Mouse (Mus musculus) limb, embryonic 14.5 days (tissue): ENCODE measurements around the gene Trrap. TPM values are rescaled to one million over a fixed set of nuclear protein-coding genes. Genes with fewer than 3 reads are reported as not detected.
A peak's percentile ranks its signal among the peaks of the same experiment; 100 is the strongest.

Experiments used
- ATAC-seq: fragments of 200-750 bp; cut with Nextera tagmentation; 2 replicates; pipeline ENCODE4 v1.8.0; 2017; ENCODE audit warnings: low read depth, moderate number of reproducible peaks, moderate TSS enrichment; ENCODE audit not compliant: low FRiP score
- DNase-seq: peaks from one replicate; pipeline ENCODE4 v3.0.0-alpha.2; 2015; ENCODE audit warnings: low spot score
- H3K27ac ChIP-seq: fragments of 300-500 bp; sonication (generic); replicated peaks from 2 replicates; pipeline ENCODE4 v1.5.1; 2014; ENCODE audit warnings: low read depth, mild to moderate bottlenecking, low read length, moderate library complexity, mixed read lengths
- H3K27me3 ChIP-seq: fragments of 300-500 bp; sonication (generic); 2 replicates; pipeline ENCODE4 v1.6.1; 2014; ENCODE audit warnings: low read length, mixed read lengths; ENCODE audit not compliant: control insufficient read depth, insufficient read depth
- H3K36me3 ChIP-seq: fragments of 300-500 bp; sonication (generic); 2 replicates; pipeline ENCODE4 v1.6.1; 2014; ENCODE audit warnings: mild to moderate bottlenecking, low read length, moderate library complexity, mixed read lengths; ENCODE audit not compliant: control insufficient read depth, insufficient read depth
- H3K4me1 ChIP-seq: fragments of 300-500 bp; sonication (generic); 2 replicates; pipeline ENCODE4 v1.6.1; 2014; ENCODE audit warnings: antibody characterized with exemption, low read length, mixed read lengths; ENCODE audit not compliant: control insufficient read depth, insufficient read depth
- H3K4me2 ChIP-seq: fragments of 300-500 bp; sonication (generic); replicated peaks from 2 replicates; pipeline ENCODE4 v1.6.1; 2014; ENCODE audit warnings: low read depth, mild to moderate bottlenecking, low read length, moderate library complexity; ENCODE audit not compliant: severe bottlenecking
- H3K4me3 ChIP-seq: fragments of 300-500 bp; sonication (generic); replicated peaks from 2 replicates; pipeline ENCODE4 v1.5.1; 2014; ENCODE audit warnings: low read length
- H3K9ac ChIP-seq: fragments of 300-500 bp; sonication (generic); 2 replicates; pipeline ENCODE4 v1.6.1; 2014; ENCODE audit warnings: mild to moderate bottlenecking, low read depth, low read length, moderate library complexity; ENCODE audit not compliant: severe bottlenecking
- H3K9me3 ChIP-seq: fragments of 300-500 bp; sonication (generic); 2 replicates; pipeline ENCODE4 v1.6.1; 2016; ENCODE audit warnings: low read length; ENCODE audit not compliant: control insufficient read depth
- POLR2A ChIP-seq: fragments of 200-500 bp; IDR thresholded peaks from 2 replicates; pipeline ENCODE4 v1.8.0; 2012; ENCODE audit warnings: inconsistent platforms, mild to moderate bottlenecking, moderate library complexity, borderline replicate concordance; ENCODE audit not compliant: insufficient read depth, insufficient read length; ENCODE audit errors: extremely low read depth
- WGBS: fragments of 180-500 bp; shearing (Covaris S2); extraction: QIAGEN DNeasy Blood & Tissue Kit; methylation state at CpG from one replicate; pipeline ENCODE4 v1.1.7; 2014; 5-methylcytosine and 5-hydroxymethylcytosine counted together
- polyA plus RNA-seq, 2 experiments: library from polyadenylated mRNA; depleted of rRNA in 1 of 2; stranded (reverse) in 1 of 2; unstranded in 1 of 2; fragments of >200 nt; fragmentation: Nextera tagmentation in 1 of 2; extraction: Ambion mirVana in 1 of 2; gene quantifications; 2 replicates each; pipeline versions ENCODE4 v1.2.1 to v1.2.3; 2012 to 2014

Trrap gene
- polyA plus RNA-seq, 2 experiments = 79.2 to 146 TPM

DNA sequence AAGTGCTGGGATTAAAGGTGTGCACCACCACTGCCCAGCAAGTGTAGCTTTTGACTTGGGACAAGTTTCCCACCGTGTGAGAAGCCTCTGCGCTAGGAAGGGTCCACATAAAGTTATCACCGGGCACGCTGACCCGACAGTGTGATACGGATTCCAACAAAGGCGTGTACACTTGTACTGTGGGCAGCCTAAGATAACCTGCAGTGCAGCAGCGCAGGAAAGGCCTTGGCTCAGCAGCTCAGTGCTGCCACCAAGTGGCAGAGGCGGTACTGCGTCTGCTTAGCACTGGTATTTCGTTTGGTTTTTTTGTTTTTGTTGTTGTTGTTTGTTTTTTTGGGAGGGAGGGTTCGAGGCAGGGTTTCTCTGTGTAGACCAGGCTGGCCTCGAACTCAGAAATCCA is 108.4 kb downstream of the Trrap start:
- Histone ChIP-seq H3K27me3 (no peaks in the 10 kb centered on the region), H3K4me1 (no peaks in the 10 kb centered on the region), H3K36me3 (peaks cover 45% of the 10 kb centered on the region), H3K9me3 (no peaks in the 10 kb centered on the region), H3K9ac (no peak overlapping the region), H3K27ac (no peak overlapping the region), H3K4me3 (no peak overlapping the region), H3K4me2 (no peak overlapping the region)
- ATAC-seq (peak; percentile 38; the same call in 1 of the 2 replicates), DNase-seq (peak; percentile 76)
- TF ChIP-seq POLR2A = no peak
- 19% methylated on average over 13 of the region's 13 CpGs for WGBS

DNA sequence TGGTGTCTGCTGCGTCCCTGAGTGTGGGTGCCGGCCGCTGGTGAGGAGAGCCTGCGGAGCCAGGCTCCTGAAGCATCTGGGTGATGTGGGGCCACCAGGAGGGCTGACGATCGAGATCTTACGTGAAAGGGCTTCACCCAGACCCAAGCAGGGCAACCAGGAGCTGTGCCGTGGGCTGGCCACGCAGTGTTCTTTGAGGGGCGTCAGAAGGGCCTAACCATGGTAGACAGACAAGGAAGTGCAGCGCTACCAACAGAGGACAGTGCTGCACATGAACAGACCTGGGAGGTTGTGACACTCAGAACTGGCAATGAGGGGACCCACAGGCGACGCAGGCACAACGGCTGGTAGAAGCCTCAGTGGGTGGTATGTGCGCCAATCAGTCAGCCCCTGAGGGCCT is 109.5 kb downstream of the Trrap start:
- no peak overlapping the region for H3K4me3 ChIP-seq
- DNase-seq (no peak), ATAC-seq (no peak)
- no peaks in the 10 kb centered on the region for H3K27me3 ChIP-seq
- no peak for TF ChIP-seq POLR2A
- H3K4me1 ChIP-seq = no peaks in the 10 kb centered on the region
- no peaks in the 10 kb centered on the region for H3K9me3 ChIP-seq
- no peak overlapping the region for H3K4me2 ChIP-seq
- WGBS = 92% methylated on average over 15 of the region's 15 CpGs
- no peak overlapping the region for H3K27ac ChIP-seq
- peaks cover 56% of the 10 kb centered on the region for H3K36me3 ChIP-seq
- no peak overlapping the region for H3K9ac ChIP-seq

DNA sequence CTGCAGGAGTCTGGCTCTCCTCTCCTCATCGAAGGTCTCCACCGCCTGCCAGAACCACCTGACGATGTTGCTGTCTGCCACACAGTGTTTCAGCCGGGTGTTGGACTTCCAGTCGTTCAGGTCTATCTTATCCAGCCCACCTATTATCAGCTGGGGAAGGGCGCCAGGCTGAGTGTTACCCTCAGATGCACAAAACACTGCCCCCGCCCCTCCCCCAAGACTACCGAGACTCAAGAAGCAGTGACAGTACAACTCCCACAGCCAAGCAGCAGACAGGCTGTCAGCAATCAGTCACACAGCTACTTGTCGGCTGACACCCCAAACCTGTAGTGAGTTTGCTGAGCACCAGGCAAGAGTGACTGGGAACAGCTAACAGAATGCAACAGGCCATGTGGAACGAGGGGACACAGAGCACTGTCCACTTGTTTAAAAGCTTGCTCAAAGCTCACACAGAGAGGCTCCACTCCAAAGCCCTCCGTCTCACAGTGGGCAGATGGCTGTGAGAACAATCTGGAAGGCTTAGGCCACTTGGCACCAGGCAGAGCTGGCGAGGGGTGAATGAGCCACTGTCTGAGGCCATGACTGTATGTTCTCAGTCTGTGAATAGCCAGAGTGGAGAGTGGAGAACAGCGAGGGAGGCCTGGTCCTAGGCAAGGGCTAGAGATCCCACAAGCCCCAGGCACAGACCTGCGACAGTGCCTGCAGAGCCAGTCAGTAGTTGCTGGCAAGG is 114.3 kb downstream of the Trrap start:
- Histone ChIP-seq H3K36me3 (peaks cover 93% of the 10 kb centered on the region), H3K9me3 (no peaks in the 10 kb centered on the region), H3K4me3 (no peak overlapping the region), H3K9ac (no peak overlapping the region), H3K4me2 (no peak overlapping the region), H3K4me1 (no peaks in the 10 kb centered on the region), H3K27me3 (no peaks in the 10 kb centered on the region), H3K27ac (no peak overlapping the region)
- no peak for TF ChIP-seq POLR2A
- DNase-seq = no peak
- ATAC-seq = no peak
- WGBS = 87% methylated on average over 14 of the region's 14 CpGs

DNA sequence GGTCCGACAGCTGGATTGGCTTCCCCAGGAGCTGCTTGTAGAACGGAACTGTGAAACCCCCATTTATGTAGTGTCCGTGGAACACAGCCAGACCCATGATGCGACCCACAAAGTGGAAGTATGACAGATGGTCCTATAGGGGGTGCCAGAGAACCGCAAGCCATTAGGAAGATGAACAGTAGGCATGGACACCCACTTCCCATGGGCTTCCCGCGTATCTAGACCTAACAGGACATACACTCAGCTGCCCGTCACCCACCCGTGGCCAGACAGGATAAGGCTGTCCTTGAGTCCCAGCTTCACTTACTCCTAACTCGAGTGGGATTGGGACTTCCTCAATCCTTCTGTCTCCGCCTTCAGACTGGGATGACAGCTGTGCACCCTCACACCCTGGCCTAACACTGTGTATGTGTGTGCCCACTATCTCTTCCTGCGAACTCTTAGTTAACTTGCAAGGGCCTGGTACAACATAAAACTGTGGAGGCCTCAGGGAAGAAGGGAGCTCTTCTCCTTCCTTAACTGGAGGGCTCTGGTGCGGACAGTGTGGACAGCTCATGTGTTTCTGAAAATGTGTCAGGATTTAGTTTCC is 117.2 kb downstream of the Trrap start:
- H3K4me1 ChIP-seq = no peaks in the 10 kb centered on the region
- DNase-seq = no peak
- no peak for TF ChIP-seq POLR2A
- 83% methylated on average over 13 of the region's 13 CpGs for WGBS
- H3K36me3 ChIP-seq = peaks cover 94% of the 10 kb centered on the region
- H3K27me3 ChIP-seq = no peaks in the 10 kb centered on the region
- no peak overlapping the region for H3K4me2 ChIP-seq
- H3K4me3 ChIP-seq = no peak overlapping the region
- no peak overlapping the region for H3K27ac ChIP-seq
- no peak for ATAC-seq
- no peak overlapping the region for H3K9ac ChIP-seq
- no peaks in the 10 kb centered on the region for H3K9me3 ChIP-seq

DNA sequence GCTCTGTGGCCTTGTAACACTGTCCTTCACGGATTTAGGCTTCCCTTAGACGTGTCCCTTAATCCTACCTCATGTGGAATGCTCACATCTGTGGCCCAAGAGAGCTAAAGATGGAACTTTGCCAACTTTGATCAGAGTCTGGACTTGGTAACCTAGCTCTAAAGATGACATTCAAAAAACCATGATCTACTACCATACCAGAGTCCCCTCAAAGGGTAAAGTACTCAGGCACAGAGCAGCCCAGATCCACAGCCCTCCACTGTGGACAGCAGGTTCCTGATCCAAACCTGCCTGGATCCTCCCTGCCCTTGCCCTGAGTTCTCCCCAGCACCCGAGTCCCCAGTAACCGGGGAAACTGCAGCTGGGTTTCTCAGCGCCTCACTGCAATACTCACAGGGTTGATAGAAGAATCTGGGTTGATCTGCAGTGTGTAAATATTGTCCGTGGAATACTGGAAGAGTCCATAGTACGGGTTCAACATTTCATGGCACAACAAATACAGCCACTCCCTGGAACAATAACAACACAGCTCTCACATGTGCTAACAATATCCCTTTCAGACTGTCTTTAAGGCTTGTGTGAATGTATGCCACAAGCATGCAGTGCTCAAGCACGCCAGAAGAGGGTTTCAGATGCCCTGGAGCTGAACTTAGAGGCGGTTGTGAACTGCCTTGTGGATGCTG is 118.6 kb downstream of the Trrap start:
- no peak for TF ChIP-seq POLR2A
- H3K9me3 ChIP-seq = no peaks in the 10 kb centered on the region
- peaks cover 90% of the 10 kb centered on the region for H3K36me3 ChIP-seq
- ATAC-seq (no peak), DNase-seq (no peak)
- no peaks in the 10 kb centered on the region for H3K4me1 ChIP-seq
- no peak overlapping the region for H3K27ac ChIP-seq
- H3K9ac ChIP-seq = no peak overlapping the region
- H3K4me2 ChIP-seq = no peak overlapping the region
- 89% methylated on average over 9 of the region's 9 CpGs for WGBS
- no peaks in the 10 kb centered on the region for H3K27me3 ChIP-seq
- H3K4me3 ChIP-seq = no peak overlapping the region
